Mouse (Mus musculus): ENCODE data around the gene Htra3. TPM values are rescaled to one million over a fixed set of nuclear protein-coding genes. Genes with fewer than 3 reads are reported as not detected.

Gene Htra3
- total RNA-seq (2023), result not detected

GRCm38 (mm10) chr5:35679256-35680155 is at the start of gene Htra3:
Gene Htra3, minus strand, starts transcription at chr5:35679782.

Other genes with a start within 250 kb of the Htra3 start
- not detected for gene Cpz, start 154.1 kb downstream of the Htra3 start, total RNA-seq (2023)
- 9.4 TPM for gene Trmt44, start 104.7 kb downstream of the Htra3 start, total RNA-seq (2023)
- 42.3 TPM for gene Acox3, start 96.7 kb downstream of the Htra3 start, total RNA-seq (2023)
- gene Sh3tc1, start 60.2 kb upstream of the Htra3 start, total RNA-seq (2023), result 2.7 TPM
- gene Ablim2, start 78.1 kb upstream of the Htra3 start, total RNA-seq (2023), result 5.0 TPM
- gene Afap1, start 213.5 kb upstream of the Htra3 start, total RNA-seq (2023), result 17.3 TPM

Measured in CD4-positive naive resting alpha-beta T cell, adult 57 days (primary cell).